Mouse (Mus musculus) left cerebral cortex, adult 6 months (tissue): ENCODE results near the gene Pole. TPM values are rescaled to one million over a fixed set of nuclear protein-coding genes. Genes with fewer than 3 reads are reported as not detected.

ENCODE experiments used
- long read RNA-seq, 2 experiments: library from polyadenylated mRNA; unstranded; transcript quantifications; one replicate each; pipeline ENCODE4 v2.0.0; 2019 to 2020
- polyA plus RNA-seq: library from polyadenylated mRNA; unstranded; fragments of <200 nt; fragmentation: Nextera tagmentation; gene quantifications from 2 replicates; pipeline ENCODE4 v1.2.3, GENCODE M21; 2021

Pole gene
- polyA plus RNA-seq = 0.41 and 0.47 TPM in 2 replicates
- long read RNA-seq, experiment 1, partial matches to known transcripts = 1 of 1 reads
- long read RNA-seq, experiment 1, other reads (novel, unspliced or antisense) = 0 of 1 reads
- long read RNA-seq, experiment 2 = 0 reads

DNA sequence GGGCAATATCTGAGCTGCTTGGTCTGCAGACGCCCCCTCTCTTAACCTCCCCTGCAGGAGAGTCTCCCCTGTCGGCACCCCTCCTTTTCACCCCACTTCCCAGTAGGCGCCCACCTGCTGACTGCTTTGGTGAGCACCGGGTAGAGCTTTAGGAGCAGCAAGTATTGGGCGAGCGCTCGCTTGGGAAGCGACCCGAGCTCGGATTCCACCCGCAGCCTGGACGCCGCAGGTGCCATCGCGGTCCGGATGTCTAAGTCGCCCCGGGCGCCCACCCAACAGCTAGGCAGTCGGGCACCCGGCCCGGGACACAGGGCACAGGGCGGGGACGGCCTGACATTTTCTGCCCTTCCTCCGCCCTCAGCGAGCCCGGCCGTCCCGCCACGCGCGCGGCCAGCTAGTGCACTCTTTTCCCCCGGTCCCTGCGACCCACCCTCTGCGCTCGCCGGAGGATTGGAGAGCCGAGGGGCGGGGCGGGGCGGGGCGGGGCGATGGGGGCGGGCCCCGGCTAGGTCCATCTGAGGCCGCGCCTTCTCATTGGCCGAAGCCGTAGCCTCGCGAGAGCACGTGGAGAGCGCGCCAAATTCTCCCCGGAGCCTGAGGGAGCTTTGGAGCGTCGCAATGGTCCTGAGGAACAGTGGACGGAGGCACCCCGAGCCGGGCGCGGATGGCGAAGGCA is at the start of gene Pole, which contains the start of gene Pxmp2:
Pole (plus strand) TSS at position 537 of the 676 bp plus-strand sequence.
Pxmp2 (minus strand) TSS at position 417 of the 676 bp plus-strand sequence.

GRCm38 (mm10) chr5:110269141-110270101 is 16.7 kb upstream of the Pole start, which contains the start of gene Pgam5:
Pgam5 (minus strand) TSS chr5:110269913.

DNA sequence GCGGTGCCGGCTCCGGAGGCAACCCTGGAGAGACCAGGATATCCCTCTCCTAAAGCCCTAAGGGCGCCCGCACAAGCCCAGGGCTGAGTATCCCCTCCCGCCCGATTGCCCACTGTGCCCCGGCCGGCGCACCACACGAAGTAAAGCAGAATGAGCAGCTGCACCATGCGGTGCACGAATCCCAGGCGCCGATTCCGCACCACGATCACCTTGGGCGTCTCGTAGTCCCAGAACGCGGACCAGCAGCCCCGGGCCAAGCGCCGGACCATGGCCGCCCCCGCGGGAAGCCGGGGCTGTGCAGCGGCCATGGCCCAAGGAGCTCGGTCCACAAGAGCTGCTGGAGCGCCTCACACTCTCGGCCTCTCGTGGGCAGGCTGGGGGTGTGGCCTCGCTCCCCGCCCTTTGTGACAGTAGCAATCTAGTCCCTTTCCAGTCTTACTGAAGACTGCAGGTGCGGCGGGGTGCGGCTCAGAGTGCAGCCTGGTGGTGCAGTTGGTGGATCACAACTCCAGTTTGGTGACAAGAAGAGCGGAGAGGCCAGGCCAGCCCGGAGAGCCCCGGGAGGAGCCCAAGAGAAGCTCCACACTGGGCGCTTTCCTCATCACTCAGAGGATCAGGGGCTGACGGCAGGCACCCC is 56.7 kb downstream of the Pole start, which contains the start of gene P2rx2:
P2rx2 (minus strand) TSS at position 565 of the 637 bp plus-strand sequence.

GRCm38 (mm10) chr5:110344524-110344923 is 58.4 kb downstream of the Pole start, which contains the start of gene Lrcol1:
Lrcol1 (plus strand) TSS chr5:110344730.

Other genes starting within 250 kb of the Pole start
- gene Gm17655, start 213.8 kb upstream of the Pole start, polyA plus RNA-seq = 3.1 and 4.0 TPM in 2 replicates
- gene Gm35315, start 191.9 kb upstream of the Pole start, polyA plus RNA-seq = 0.24 and 0.43 TPM in 2 replicates
- 7.2 and 8.5 TPM in 2 replicates for gene Plcxd1, start 186.3 kb upstream of the Pole start, polyA plus RNA-seq
- 43.4 and 56.9 TPM in 2 replicates for gene Gtpbp6, start 178.1 kb upstream of the Pole start, polyA plus RNA-seq
- gene Zfp605, start 176.2 kb upstream of the Pole start, polyA plus RNA-seq = 4.1 and 8.1 TPM in 2 replicates
- gene Chfr, start 150.5 kb upstream of the Pole start, polyA plus RNA-seq = 11.8 and 17.7 TPM in 2 replicates
- 8.1 and 10.2 TPM in 2 replicates for gene Golga3, start 109.6 kb upstream of the Pole start, polyA plus RNA-seq
- 12.0 and 12.8 TPM in 2 replicates for gene Ankle2, start 55.3 kb upstream of the Pole start, polyA plus RNA-seq
- gene Pgam5, start 16.4 kb upstream of the Pole start, polyA plus RNA-seq = 70.3 and 78.0 TPM in 2 replicates
- 18.9 and 20.1 TPM in 2 replicates for gene Pxmp2, start 120 bp upstream of the Pole start, polyA plus RNA-seq
- not detected in 2 replicates for gene P2rx2, start 56.9 kb downstream of the Pole start, polyA plus RNA-seq
- gene Lrcol1, start 58.4 kb downstream of the Pole start, polyA plus RNA-seq = not detected in 2 replicates
- 4.5 and 14.4 TPM in 2 replicates for gene Fbrsl1, start 162.2 kb downstream of the Pole start, polyA plus RNA-seq